Mouse (Mus musculus) c-Kit-positive CD71-positive TER-119-negative erythroid progenitor cells, embryonic 14.5 days (primary cell): Measurements from ENCODE around the gene Ang4.
"Not testable (repeated sequence)": the region's sequence is repeated elsewhere in the genome, so short reads cannot be mapped to it uniquely, and the experiment has no call there.

Source experiments
- DNase-seq: peaks from one replicate; pipeline ENCODE4 v3.0.0-alpha.2; 2013; ENCODE audit warnings: low read depth

Gene Ang4

GRCm38 (mm10) chr14:51773490-51773889 lies at the start of gene Ang4:
Gene Ang4 (minus strand): TSS chr14:51773590.
- no peak for DNase-seq

DNA sequence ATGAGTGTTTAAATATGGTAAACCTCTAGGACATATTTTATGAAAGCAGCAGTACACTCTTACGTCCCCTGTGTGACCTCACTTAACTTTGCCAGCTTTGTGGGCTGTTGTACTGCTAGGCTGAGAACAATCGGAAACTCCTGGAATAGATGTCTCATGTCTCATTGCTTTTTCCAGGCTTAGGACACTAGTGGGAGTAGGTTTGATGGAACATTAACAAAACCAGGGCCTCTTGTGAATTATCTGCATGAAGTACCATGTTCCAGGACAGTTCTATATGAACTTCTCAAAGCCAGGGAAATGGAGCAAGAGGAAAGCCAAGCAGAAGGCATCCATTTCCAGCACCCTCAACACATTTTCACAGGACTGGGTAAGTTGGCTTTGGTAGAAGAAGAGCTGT lies 26.4 kb upstream of the Ang4 start, which contains the start of gene AY358078:
TSS of gene AY358078 (plus strand) at position 301 of the 400 bp plus-strand sequence.
- DNase-seq, result no peak

GRCm38 (mm10) chr14:51794106-51794505 lies 20.7 kb upstream of the Ang4 start:
- DNase-seq, result no peak

- peak; percentile 10 for DNase-seq
Measured at GRCm38 (mm10) chr14:51789196-51789595, 15.8 kb upstream of the Ang4 start.

- DNase-seq, result no peak
Measured at GRCm38 (mm10) chr14:51787061-51787460, 13.7 kb upstream of the Ang4 start.

GRCm38 (mm10) chr14:51786335-51786734 lies 12.9 kb upstream of the Ang4 start:
- no peak for DNase-seq

DNA sequence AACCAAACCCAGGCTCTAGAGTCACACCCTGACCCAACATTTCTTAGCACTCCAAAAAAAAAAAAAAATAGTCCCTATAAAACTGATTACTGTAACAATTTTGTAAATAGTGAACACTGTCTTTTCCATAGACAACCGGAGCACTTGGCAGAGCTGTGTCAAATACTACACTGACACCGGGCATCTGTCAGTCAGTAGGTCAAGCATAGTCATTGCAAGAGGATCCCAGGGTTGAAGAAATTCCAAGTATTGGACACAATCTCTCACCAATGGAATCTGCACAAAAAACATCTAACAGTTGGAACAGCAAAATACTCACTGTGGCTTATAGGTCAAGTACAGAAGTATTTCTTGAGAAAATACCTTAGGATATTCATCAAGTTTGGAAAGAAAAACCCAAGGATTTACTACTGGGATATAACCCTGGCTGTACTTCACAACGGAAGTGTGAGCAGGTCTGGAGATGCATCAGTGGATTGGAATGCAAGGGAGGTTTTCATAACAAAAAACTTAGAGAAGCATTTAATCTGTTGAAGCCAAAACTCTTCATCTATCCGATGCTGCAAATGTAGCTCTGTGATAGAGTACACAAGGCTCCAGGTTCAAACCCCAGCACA lies 5.6 kb upstream of the Ang4 start:
- no peak for DNase-seq

GRCm38 (mm10) chr14:51777791-51778190 lies 4.4 kb upstream of the Ang4 start:
- no peak for DNase-seq

GRCm38 (mm10) chr14:51771378-51771777 lies 2.0 kb downstream of the Ang4 start:
- not testable (repeated sequence) for DNase-seq

DNA sequence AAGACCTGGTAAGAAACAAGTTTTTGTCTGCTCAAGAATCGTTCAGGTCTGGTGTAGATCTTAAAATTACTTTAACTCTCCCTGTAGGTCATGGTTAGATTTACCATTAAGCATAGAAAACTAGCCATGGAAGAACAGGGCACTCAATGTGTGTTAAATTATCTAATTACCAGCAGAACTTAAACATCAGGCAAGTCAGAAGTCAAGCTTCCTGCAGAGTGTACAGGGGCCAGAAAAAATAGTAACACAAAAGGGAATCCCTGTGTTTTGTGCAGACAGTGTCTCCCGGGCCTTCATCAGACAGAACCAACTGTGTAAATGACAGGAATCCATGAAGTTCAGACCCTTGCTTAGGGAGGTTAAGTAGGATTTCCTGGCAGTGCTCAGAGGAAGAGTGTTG lies 17.4 kb downstream of the Ang4 start:
- no peak for DNase-seq

GRCm38 (mm10) chr14:51740347-51741170 lies 32.8 kb downstream of the Ang4 start:
- DNase-seq, result no peak

GRCm38 (mm10) chr14:51739150-51739993 lies 34.0 kb downstream of the Ang4 start:
- no peak for DNase-seq

GRCm38 (mm10) chr14:51738411-51739149 lies 34.8 kb downstream of the Ang4 start:
- DNase-seq, result no peak

GRCm38 (mm10) chr14:51737967-51738366 lies 35.4 kb downstream of the Ang4 start:
- no peak for DNase-seq

DNA sequence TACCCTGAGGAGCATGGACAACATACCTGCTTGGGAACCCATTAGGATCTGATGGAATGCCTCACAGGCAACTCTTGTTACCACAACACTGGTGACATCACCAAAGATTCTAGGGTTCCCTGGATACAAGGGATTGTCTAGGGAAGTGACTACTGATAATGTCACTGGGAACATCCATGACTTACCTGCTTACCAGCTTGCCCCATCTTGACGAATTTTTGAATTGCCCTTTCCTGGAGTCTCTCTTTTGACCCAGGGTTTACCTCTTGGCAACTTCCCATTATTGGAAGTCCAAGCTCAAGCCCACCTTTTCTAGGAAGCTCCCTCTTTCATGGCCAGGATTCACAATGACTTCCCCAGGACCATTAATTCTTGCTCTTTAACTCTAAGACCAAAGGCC lies 56.3 kb downstream of the Ang4 start, which contains the start of gene Gm5800:
TSS of gene Gm5800 (minus strand) at position 101 of the 400 bp plus-strand sequence.
- no peak for DNase-seq
